Mouse (Mus musculus): ENCODE data around the gene Anapc11. TPM values are rescaled to one million over a fixed set of nuclear protein-coding genes. Genes with fewer than 3 reads are reported as not detected.

The Anapc11 gene
- polyA plus RNA-seq, 1 experiment from 2014 or later = 171 TPM

DNA sequence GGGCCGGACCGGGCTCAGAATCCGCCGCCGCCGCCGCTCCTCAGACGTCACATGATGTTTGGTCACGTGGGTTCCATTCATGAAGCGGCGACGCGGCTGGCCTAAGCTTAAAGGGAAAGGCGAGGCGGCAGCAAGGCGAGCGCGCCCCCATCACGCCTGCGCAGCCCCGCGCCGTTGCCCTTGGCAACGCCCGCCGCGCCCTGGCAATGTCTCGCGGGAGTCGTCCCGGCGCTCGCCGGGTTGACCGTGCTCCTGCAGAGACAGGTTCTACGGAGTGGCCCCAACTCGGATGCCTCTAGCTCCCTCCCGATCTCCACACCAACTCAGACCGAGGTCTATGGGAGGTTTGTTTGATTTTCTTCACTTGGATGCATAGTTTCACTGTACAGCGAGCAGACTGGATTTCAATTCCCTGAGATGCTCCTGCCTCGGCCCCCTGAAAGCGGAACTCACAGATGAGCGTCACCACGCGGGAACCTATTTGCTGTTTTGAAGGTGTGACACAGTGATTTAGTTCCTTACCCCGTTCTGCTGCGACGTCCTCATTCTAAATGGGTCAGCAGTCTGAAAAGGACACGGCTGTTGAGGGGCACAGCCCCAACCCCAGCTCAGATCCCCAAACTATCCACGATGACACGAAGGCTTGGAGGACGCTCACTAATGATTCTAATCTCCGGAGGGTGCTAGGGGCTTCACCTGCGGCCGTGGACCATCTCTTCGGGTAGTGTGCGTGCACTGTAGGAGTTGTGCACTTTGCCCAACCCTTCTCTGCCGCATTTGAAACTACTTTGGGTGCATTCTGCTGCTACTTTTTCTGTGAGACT lies 35.5 kb downstream of the Anapc11 start, which contains the start of gene Mafg:
Mafg (minus strand) TSS at position 81 of the 824 bp plus-strand sequence.
- peaks cover 32% of the 10 kb centered on the region for H3K4me1 ChIP-seq (ENCODE audit: control insufficient read depth, insufficient read depth, low read length)
- H3K4me2 ChIP-seq (ENCODE audit: low read depth, low read length) = peak within 1 kb of the TSS; percentile 84
- peak; percentile 86 for ATAC-seq
- no peaks in the 10 kb centered on the region for H3K9me3 ChIP-seq (ENCODE audit: control insufficient read depth, low read length)
- peak within 1 kb of the TSS; percentile 80 for H3K4me3 ChIP-seq (ENCODE audit: low read length)
- peak within 1 kb of the TSS; percentile 87 for H3K27ac ChIP-seq (ENCODE audit: low read length)
- no peaks in the 10 kb centered on the region for H3K27me3 ChIP-seq (replicated peaks; ENCODE audit: control insufficient read depth, insufficient read depth, low read length)
- 13% methylated on average over 44 of the region's 58 CpGs for WGBS
- peak within 1 kb of the TSS; percentile 92 for H3K9ac ChIP-seq (ENCODE audit: low read depth, low read length)
- H3K36me3 ChIP-seq (ENCODE audit: control insufficient read depth, insufficient read depth, low read length) = peaks cover 3% of the 10 kb centered on the region; the same call in 1 of the 2 replicates

DNA sequence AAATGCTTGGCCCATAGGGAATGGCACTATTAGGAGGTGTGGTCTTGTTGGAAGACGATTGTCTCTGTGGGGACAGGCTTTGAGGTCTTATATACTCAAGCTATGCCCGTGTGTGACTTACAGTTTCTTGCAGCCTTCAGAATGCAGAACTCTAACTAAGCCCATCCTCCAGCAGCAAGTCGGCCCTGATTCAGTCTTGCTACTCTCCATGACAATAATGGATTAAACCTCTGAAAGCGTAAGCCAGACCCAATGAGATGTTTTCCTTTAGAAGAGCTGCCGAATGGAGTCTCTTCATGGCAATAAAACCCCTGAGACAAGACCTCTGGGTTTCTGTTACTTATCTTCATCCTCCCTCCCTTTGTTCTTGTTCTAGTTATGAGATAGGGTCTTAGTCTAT lies 36.6 kb downstream of the Anapc11 start:
- no peak overlapping the region for H3K9ac ChIP-seq (ENCODE audit: low read depth, low read length)
- ATAC-seq = no peak

DNA sequence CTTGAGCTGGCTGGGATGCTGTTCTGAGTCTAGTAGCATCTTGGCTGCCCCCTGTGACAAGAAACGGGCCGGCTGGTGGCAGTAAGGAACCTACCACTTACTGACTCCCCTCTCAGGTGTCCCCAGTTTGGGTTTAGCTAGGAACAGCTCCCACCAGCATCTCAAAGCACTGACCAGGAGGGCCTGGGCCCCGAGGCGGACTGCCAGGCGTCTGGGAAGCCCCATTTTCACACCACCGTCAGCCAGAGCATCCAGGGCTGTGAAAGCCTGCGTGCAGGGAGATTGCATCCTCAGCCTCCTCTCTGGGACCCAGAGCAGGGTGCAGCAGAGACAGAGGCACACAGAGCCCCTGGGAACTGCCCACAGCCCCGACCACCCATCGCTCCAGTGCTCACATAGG lies 43.0 kb downstream of the Anapc11 start:
- no peak overlapping the region for H3K4me3 ChIP-seq (ENCODE audit: low read length)
- no peak overlapping the region for H3K27ac ChIP-seq (ENCODE audit: low read length)
- 57% methylated on average over 9 of the region's 9 CpGs for WGBS
- no peak for ATAC-seq
- H3K36me3 ChIP-seq (ENCODE audit: control insufficient read depth, insufficient read depth, low read length) = no peaks in the 10 kb centered on the region
- H3K27me3 ChIP-seq (replicated peaks; ENCODE audit: control insufficient read depth, insufficient read depth, low read length) = no peaks in the 10 kb centered on the region
- H3K4me2 ChIP-seq (ENCODE audit: low read depth, low read length) = no peak overlapping the region
- H3K4me1 ChIP-seq (ENCODE audit: control insufficient read depth, insufficient read depth, low read length) = peaks cover 11% of the 10 kb centered on the region
- no peaks in the 10 kb centered on the region for H3K9me3 ChIP-seq (ENCODE audit: control insufficient read depth, low read length)
- H3K9ac ChIP-seq (ENCODE audit: low read depth, low read length) = no peak overlapping the region; the same call in 1 of the 2 replicates

More for the DNA sequence above, 36.6 kb downstream of the Anapc11 start:
- peaks cover 28% of the 10 kb centered on the region for H3K4me1 ChIP-seq (ENCODE audit: control insufficient read depth, insufficient read depth, low read length)
- no peak overlapping the region for H3K4me2 ChIP-seq (ENCODE audit: low read depth, low read length)
- no peak overlapping the region for H3K4me3 ChIP-seq (ENCODE audit: low read length)
- 77% methylated on average over 5 of the region's 5 CpGs for WGBS
- no peaks in the 10 kb centered on the region for H3K36me3 ChIP-seq (ENCODE audit: control insufficient read depth, insufficient read depth, low read length)
- H3K9me3 ChIP-seq (ENCODE audit: control insufficient read depth, low read length) = no peaks in the 10 kb centered on the region
- H3K27me3 ChIP-seq (replicated peaks; ENCODE audit: control insufficient read depth, insufficient read depth, low read length) = no peaks in the 10 kb centered on the region
- H3K27ac ChIP-seq (ENCODE audit: low read length) = no peak overlapping the region

DNA sequence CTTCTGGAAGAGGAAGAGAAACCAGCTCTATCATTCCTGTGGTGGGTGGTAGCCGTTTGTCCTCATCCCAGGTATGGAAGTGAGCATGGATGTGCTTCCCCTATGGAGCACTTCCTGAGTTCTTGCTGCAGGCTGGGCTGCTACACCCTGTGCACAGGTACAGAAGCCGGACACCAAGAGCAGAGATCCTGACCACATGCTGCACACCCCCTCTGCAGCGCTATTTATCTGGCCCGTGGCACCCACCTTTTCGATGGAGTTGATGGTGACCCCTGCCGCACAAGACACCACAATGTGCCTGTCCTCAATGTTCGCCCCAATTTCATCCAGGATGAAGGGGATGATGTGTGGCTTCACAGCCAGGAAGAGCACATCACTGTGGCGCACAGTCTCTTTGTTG lies 43.6 kb downstream of the Anapc11 start:
- no peak for ATAC-seq
- 83% methylated on average over 8 of the region's 8 CpGs for WGBS
- Histone ChIP-seq H3K9ac (ENCODE audit: low read depth, low read length) (no peak overlapping the region), H3K36me3 (ENCODE audit: control insufficient read depth, insufficient read depth, low read length) (no peaks in the 10 kb centered on the region), H3K4me3 (ENCODE audit: low read length) (no peak overlapping the region), H3K4me2 (ENCODE audit: low read depth, low read length) (no peak overlapping the region), H3K9me3 (ENCODE audit: control insufficient read depth, low read length) (no peaks in the 10 kb centered on the region), H3K27ac (ENCODE audit: low read length) (no peak overlapping the region), H3K27me3 (replicated peaks; ENCODE audit: control insufficient read depth, insufficient read depth, low read length) (no peaks in the 10 kb centered on the region), H3K4me1 (ENCODE audit: control insufficient read depth, insufficient read depth, low read length) (peaks cover 11% of the 10 kb centered on the region)

DNA sequence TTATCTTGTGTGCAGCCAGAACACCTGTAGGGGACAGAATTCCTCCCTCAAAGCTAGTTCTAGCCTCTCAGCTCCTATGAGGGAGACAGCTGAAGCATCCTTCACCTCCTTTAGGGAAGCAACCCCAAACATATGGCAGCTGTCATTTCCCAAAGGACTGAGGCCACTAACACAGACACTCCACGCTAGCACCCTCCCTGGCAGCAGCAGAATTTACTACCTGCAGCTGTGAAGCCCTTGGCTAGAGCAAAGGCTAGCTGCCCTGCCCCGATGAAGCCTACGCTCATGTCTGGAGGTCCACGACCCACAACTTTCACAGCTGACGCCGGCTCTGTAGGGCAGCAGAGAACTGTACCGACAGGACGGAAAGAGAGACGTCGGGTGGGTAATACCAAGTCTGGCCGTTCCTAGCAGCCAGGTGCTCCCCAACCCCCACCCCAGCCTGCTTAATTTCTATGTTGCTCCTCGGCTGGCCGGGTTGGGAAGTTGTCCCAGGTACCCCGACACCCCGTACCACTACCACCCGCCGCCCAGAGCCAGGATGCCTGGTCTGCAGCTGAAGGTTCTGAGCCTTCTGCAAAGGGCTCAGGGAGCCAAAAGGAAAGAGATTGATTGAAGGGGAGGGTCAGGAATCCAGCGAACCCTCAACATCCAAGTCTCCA lies 44.8 kb downstream of the Anapc11 start:
- H3K36me3 ChIP-seq (ENCODE audit: control insufficient read depth, insufficient read depth, low read length) = no peaks in the 10 kb centered on the region
- ATAC-seq = peak; percentile 72
- H3K4me3 ChIP-seq (ENCODE audit: low read length) = peak overlapping the region; percentile 63
- H3K4me2 ChIP-seq (ENCODE audit: low read depth, low read length) = peak overlapping the region; percentile 97
- WGBS = 1% methylated on average over 18 of the region's 18 CpGs
- peaks cover 14% of the 10 kb centered on the region for H3K4me1 ChIP-seq (ENCODE audit: control insufficient read depth, insufficient read depth, low read length)
- 0 out of 2 replicates have a peak, but pooled peaks cover 5% of the 10 kb centered on the region for H3K27me3 ChIP-seq (replicated peaks; ENCODE audit: control insufficient read depth, insufficient read depth, low read length)
- peak overlapping the region; percentile 80 for H3K9ac ChIP-seq (ENCODE audit: low read depth, low read length)
- no peaks in the 10 kb centered on the region for H3K9me3 ChIP-seq (ENCODE audit: control insufficient read depth, low read length)
- H3K27ac ChIP-seq (ENCODE audit: low read length) = no peak overlapping the region; the same call in 1 of the 2 replicates

DNA sequence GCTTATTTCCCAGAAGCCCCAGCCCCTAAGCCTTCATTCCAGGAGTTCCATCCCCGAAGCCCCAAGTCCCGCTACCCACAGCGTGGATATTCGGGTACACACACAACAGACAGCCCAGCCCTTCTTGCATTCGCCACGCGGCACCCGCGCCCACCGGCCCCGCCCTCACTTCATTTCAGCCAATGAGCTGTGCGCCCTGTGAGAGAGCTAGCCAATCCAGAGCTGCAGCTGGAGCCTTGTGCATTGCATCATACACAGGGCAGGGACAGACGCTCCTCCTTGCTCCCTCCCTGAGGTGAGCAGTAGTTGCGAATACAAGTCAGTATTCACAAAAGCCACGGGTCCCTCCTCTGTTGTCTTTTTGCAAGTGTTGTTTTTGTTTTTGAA lies 45.4 kb downstream of the Anapc11 start, which contains the start of gene Pycr1:
Pycr1 (minus strand) TSS at position 169 of the 387 bp plus-strand sequence.
- WGBS = under 1% methylated on average over 15 of the region's 15 CpGs
- H3K4me2 ChIP-seq (ENCODE audit: low read depth, low read length) = peak within 1 kb of the TSS; percentile 97
- H3K4me1 ChIP-seq (ENCODE audit: control insufficient read depth, insufficient read depth, low read length) = peaks cover 17% of the 10 kb centered on the region
- peak within 1 kb of the TSS; percentile 63 for H3K4me3 ChIP-seq (ENCODE audit: low read length)
- ATAC-seq = peak; percentile 99
- no peak within 1 kb of the TSS; the same call in 1 of the 2 replicates for H3K27ac ChIP-seq (ENCODE audit: low read length)
- no peaks in the 10 kb centered on the region for H3K9me3 ChIP-seq (ENCODE audit: control insufficient read depth, low read length)
- H3K9ac ChIP-seq (ENCODE audit: low read depth, low read length) = peak within 1 kb of the TSS; percentile 80
- H3K36me3 ChIP-seq (ENCODE audit: control insufficient read depth, insufficient read depth, low read length) = no peaks in the 10 kb centered on the region
- H3K27me3 ChIP-seq (replicated peaks; ENCODE audit: control insufficient read depth, insufficient read depth, low read length) = peaks cover 7% of the 10 kb centered on the region; the same call in 1 of the 2 replicates

DNA sequence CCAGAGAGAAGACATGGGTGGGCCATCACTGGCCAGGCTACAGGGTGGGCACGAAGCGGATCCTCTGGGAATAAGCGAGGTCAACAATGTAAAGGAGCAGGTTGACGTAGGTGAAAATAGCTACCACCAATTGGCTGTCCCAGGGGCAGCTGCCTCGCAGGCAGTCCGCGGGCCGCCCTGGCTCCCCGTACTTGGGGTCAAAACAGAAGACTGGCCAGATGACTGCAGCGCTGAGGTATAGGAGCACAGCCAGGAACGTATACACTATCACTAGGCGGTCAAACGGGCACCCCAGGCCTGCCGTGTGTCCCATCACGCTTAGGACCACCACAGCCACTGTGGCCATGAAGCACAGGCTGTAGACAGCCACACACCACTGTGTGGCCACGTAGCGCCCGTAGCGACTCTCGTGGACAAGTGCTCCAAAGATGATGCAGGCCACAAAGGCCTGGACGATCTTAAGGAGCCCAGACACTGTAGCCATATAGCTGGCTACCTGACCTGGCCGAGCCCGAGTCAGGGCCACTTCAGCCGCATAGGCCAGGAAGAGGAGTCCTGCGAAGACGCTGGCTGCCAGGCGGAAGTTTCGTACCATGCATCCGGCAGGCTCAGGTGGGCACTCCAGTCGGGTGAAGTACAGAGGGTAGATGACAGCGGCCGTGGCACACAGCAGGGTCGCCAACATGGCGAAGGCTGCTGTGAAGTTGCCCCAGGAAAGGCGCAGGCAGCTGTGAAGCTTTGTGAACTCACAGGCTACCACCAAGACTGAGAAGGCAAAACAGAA lies 49.0 kb downstream of the Anapc11 start:
- Histone ChIP-seq H3K27me3 (replicated peaks; ENCODE audit: control insufficient read depth, insufficient read depth, low read length) (peaks cover 7% of the 10 kb centered on the region), H3K4me2 (ENCODE audit: low read depth, low read length) (no peak overlapping the region), H3K4me3 (ENCODE audit: low read length) (no peak overlapping the region), H3K36me3 (ENCODE audit: control insufficient read depth, insufficient read depth, low read length) (no peaks in the 10 kb centered on the region), H3K27ac (ENCODE audit: low read length) (no peak overlapping the region), H3K9me3 (ENCODE audit: control insufficient read depth, low read length) (no peaks in the 10 kb centered on the region), H3K9ac (ENCODE audit: low read depth, low read length) (peak overlapping the region; percentile 48; the same call in 1 of the 2 replicates), H3K4me1 (ENCODE audit: control insufficient read depth, insufficient read depth, low read length) (peaks cover 17% of the 10 kb centered on the region)
- 79% methylated on average over 35 of the region's 35 CpGs for WGBS
- ATAC-seq = no peak

DNA sequence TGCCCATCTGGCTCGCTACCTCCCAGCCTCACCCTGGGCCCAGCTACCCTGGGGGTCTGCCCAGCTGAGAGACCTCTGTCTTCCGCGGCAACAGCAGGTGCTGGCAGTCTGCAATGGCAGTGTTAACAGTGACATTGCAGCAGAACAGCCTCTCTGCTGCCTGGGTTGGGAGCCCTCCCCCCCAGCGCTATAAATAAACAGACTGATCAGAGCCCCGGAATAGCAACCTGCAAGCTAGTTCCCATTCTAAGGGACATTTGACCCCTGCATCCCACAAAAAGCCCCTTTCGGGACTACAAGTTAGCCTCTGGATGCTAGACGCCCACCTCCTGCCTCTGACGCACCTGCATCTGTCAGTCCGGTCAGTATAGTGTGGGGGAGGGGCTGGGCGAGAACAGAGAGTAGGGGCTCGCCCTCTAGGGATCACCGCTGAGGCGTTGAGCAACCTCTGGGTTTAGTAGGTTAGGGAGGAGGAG lies 49.8 kb downstream of the Anapc11 start, which contains the start of gene Myadml2:
Myadml2 (minus strand) TSS at position 158 of the 476 bp plus-strand sequence.
- Histone ChIP-seq H3K27ac (ENCODE audit: low read length) (no peak within 1 kb of the TSS), H3K4me2 (ENCODE audit: low read depth, low read length) (peak within 1 kb of the TSS; percentile 48), H3K4me3 (ENCODE audit: low read length) (peak within 1 kb of the TSS; percentile 26), H3K9ac (ENCODE audit: low read depth, low read length) (peak within 1 kb of the TSS; percentile 48), H3K27me3 (replicated peaks; ENCODE audit: control insufficient read depth, insufficient read depth, low read length) (peaks cover 7% of the 10 kb centered on the region), H3K4me1 (ENCODE audit: control insufficient read depth, insufficient read depth, low read length) (peaks cover 11% of the 10 kb centered on the region), H3K36me3 (ENCODE audit: control insufficient read depth, insufficient read depth, low read length) (no peaks in the 10 kb centered on the region), H3K9me3 (ENCODE audit: control insufficient read depth, low read length) (no peaks in the 10 kb centered on the region)
- no peak for ATAC-seq
- 6% methylated on average over 13 of the region's 13 CpGs for WGBS
